Mouse (Mus musculus): ENCODE measurements around the gene Scarf1.

The Scarf1 gene

DNA sequence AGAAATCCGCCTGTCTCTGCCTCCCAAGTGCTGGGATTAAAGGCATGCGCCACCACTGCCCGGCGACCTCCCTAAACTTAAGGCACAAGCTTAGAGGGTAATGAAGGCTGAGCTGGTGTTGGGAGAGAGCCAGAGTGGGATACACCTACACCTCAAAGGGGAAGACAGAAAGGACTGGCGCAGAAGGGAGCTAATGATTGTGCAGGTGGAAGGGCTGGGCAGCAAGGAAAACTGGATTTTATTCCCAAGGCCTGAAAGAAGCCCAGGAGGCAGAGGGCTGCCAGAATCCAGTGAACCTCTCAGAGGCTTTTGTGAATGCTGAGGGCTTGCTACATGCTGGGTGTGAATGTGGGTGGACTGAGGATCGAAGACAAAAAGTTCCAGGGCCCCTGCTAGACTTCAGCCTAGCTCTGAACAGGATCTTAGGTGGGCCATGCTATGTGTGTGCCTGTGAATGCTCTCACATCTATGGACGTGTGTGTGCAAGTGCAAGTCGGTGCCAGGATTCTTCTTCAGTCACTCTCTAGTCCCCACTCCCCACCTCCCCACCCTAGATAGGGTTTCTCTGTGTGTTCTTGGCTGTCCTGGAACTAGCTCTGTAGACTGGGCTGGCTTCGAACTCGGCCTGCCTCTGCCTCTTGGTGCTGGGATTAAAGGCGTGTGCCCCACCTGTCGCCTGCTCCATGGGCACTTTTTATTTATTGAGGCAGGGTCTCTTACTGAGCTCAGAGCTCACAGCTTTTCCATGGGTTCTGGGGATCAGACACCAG is 23.1 kb downstream of the Scarf1 start:
- in situ Hi-C loops (cut with MboI, MseI), result no loop called here

DNA sequence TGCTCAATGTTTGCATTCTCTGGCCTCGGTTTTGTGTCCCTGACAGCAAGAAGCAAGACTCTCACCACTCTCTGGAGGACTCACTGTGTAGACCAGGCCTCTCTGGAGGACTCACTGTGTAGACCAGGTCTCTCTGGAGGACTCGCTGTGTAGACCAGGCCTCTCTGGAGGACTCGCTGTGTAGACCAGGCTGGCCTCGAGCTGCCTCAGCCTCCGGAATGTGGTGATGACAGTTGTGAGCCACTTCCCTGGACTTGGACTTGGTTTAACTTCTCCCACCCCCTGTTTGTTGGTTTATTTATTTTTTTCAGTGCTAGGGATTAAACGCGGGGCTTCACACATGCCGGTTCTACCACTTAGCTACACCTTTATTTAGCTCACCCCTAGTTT is 23.7 kb downstream of the Scarf1 start:
- in situ Hi-C loops (cut with MboI, MseI), result no loop called here

DNA sequence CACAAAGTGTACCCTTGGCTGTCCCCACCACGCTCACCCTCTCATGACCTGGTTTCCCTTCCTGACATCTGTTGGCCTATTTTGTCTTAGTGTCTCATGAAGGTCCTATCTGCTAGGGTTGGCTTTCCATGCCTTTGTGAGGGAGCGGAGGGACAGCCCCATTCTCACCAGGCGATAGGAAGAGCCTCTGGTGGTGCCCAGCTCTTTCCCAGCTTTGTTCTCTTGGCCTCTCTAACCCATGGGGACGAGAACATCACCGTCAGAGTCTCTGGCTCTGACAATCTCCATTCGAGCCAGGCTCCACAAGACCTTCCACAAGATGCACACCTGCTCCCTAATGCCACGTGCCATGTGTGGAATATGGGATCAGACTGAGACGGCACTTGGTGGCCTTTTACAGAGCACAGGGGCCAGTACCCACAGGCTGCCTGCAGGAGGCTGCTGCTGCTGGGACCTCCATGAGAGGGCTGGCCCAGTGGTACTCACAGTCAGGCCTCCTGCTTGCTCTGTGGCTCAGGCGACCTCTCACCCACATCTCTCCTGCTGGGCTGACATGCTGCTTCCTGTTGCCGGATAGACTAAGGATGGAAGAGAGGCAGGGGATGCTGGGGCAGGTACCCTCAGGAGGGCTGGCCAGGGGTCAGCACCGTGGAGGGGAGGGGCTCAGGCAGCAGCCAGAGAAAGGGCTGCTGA is 24.3 kb downstream of the Scarf1 start:
- in situ Hi-C loops (cut with MboI, MseI), result no loop called here

DNA sequence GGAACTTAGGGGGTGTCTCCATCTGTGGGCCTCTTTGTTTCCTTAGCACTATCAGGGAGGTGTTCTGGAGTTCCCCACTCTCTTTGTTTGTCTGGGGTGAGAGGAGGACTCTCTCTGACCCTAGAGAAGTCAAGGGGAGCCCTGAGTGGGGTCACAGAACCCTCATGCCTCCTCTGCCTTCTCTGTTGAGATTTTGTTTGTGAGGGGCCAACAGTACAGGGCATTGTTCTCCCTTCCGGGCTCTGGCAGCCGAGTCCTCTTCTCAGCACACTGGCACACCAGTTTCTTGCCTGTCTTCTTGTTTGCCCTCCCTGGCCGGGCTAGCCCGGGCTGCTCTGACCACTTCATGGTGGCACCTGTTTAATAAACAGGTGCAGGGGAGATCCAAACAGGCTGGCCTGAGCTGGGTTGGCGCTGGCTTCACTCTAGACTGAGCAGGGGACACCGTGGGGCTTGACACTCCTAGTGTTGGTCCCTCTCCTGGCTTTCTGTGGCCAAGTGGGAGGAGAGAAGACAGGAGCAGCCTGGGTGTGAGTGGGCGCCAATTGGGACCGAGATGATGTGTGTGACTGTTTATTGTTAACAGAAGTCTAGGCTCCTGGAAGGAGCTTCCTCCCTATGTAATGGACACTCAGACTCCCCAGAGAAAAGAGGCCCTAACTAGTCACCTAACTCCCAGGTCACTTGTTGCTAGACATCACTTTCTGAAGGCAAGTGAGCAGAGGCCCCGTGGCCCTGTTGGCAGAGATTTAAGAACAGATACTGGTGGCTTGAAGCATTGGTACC is 25.0 kb downstream of the Scarf1 start:
- in situ Hi-C loops (cut with MboI, MseI), result no loop called here

DNA sequence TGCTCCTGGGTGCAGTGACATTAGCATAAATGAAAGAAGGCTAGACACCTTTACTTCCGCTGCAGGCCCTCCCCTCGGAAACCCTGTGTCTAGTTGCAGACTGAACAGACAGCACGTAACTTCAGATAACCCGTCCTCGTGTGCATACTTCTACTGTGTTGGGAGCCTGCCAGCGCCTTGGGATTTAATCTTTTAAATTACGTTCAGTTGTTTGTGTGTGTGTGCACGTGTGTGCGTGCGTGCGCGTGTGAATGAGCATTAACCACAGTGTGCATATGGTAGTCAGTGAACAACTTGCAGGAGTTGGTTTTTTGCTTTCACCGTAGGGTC is 25.6 kb downstream of the Scarf1 start:
- in situ Hi-C loops (cut with MboI, MseI), result no loop called here

- in situ Hi-C loops (cut with MboI, MseI), result no loop called here
These were observed 26.9 kb downstream of the Scarf1 start for GRCm38 (mm10) chr11:75540209-75540608.

- in situ Hi-C loops (cut with MboI, MseI), result no loop called here
These were observed 27.6 kb downstream of the Scarf1 start for GRCm38 (mm10) chr11:75540710-75541581.

- in situ Hi-C loops (cut with MboI, MseI), result no loop called here
These were observed 31.4 kb downstream of the Scarf1 start for GRCm38 (mm10) chr11:75544713-75545112.

DNA sequence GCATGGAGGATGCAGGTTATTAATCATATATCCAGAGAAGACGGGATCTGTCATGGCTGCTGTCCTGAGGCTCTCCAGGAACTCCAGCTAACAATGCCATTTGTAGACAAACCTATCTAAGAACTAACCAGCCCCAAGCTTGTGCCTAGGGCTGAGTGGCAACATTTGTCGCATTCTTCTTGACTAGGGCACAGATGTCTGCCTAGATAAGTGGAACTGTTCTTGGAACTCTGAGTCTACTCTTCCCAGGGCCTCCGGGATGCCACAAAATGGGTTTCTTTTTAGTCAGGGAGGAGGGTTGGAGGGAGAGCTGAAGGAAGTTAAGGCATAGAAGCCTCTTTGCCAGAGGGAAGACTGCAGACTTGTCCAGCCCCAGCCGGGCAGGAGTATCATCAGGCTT is 32.7 kb downstream of the Scarf1 start:
- in situ Hi-C loops (cut with MboI, MseI), result no loop called here

DNA sequence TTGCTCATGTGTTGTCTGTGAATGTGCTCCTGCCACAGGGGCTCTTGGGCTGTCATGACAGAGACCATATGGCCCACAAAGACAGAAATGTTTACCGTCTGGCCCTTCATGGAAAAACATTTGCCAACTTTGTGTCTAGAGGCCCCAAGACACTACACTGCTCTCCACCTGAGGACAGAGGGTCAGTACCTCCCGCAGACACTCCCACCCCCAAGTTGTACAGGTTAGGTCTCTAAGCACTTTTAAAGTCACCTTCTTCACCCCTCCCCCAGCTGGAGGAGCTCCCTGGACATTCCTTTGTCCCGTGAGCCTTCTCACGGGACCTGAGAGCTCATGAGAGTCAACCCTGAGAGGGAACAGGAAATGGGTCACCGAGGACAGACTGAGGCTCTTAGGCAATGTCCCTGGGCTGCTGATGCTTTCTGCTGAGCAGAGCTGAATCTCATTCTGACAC is 36.3 kb downstream of the Scarf1 start:
- in situ Hi-C loops (cut with MboI, MseI), result loop anchor here in 1 of 2 experiments (10.0 to 25.0 kb wide), 2 partner anchors 365 to 938 kb away; no protein-coding TSS in a partner anchor

- in situ Hi-C loops (cut with MboI, MseI), result loop anchor here in 1 of 2 experiments (10.0 to 25.0 kb wide), 2 partner anchors 366 to 937 kb away; no protein-coding TSS in a partner anchor
These were observed 37.0 kb downstream of the Scarf1 start for GRCm38 (mm10) chr11:75550200-75550946.

GRCm38 (mm10) chr11:75551321-75551720 is 38.0 kb downstream of the Scarf1 start:
- in situ Hi-C loops (cut with MboI, MseI), result loop anchor here in 1 of 2 experiments (10.0 to 25.0 kb wide), 2 partner anchors 367 to 936 kb away; no protein-coding TSS in a partner anchor

DNA sequence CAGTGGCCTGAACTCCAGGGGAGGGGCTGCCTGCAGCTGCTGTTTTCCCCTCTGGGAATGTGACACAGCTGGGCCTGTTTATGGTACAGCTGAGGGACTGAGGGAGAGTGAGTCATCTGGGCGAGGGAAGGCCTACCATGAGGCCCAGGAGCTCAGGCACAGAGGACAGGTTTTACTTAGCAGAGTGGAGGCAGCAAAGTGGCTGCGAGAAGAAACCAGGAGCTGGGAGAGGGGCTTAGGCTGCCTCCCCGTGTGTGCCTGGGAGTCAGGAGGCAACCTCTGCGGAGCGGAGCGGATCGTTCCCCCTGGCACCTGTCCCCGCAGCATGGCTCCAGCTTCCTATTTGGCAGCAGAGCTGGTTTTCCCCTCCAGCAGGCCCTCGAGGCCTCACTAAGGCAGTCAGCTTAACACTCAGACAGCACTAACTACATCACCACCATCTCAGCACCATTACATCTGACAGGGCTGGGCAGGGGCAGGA is 38.7 kb downstream of the Scarf1 start:
- in situ Hi-C loops (cut with MboI, MseI), result loop anchor here in 1 of 2 experiments (10.0 to 25.0 kb wide), 2 partner anchors 367 to 935 kb away; no protein-coding TSS in a partner anchor

GRCm38 (mm10) chr11:75552906-75553482 is 39.7 kb downstream of the Scarf1 start:
- in situ Hi-C loops (cut with MboI, MseI), result loop anchor here in 1 of 2 experiments (10.0 to 25.0 kb wide), 2 partner anchors 368 to 934 kb away; no protein-coding TSS in a partner anchor

DNA sequence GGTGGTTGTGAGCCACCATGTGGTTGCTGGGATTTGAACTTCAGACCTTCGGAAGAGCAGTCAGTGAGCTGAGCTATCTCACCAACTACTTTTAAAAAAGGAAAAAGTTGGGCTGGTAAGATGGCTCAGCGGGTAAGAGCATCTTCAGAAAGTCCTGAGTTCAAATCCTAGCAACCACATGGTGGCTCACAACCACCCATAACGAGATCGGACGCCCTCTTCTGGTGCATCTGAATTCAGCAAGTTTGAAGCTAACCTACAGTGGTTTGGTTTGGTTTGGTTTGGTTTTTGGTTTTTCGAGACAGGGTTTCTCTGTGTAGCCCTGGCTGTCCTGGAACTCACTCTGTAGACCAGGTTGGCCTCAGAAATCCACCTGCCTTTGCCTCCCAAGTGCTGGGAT is 42.7 kb downstream of the Scarf1 start:
- in situ Hi-C loops (cut with MboI, MseI), result loop anchor here in 1 of 2 experiments (10.0 to 25.0 kb wide), 2 partner anchors 371 to 931 kb away; no protein-coding TSS in a partner anchor

- in situ Hi-C loops (cut with MboI, MseI), result loop anchor here in 1 of 2 experiments (10.0 to 25.0 kb wide), 2 partner anchors 372 to 930 kb away; no protein-coding TSS in a partner anchor
These were observed 43.8 kb downstream of the Scarf1 start for GRCm38 (mm10) chr11:75557142-75557541.

- in situ Hi-C loops (cut with MboI, MseI), result loop anchor here in 1 of 2 experiments (10.0 to 25.0 kb wide), 2 partner anchors 373 to 929 kb away; no protein-coding TSS in a partner anchor
These were observed 44.8 kb downstream of the Scarf1 start for GRCm38 (mm10) chr11:75558101-75558500.

DNA sequence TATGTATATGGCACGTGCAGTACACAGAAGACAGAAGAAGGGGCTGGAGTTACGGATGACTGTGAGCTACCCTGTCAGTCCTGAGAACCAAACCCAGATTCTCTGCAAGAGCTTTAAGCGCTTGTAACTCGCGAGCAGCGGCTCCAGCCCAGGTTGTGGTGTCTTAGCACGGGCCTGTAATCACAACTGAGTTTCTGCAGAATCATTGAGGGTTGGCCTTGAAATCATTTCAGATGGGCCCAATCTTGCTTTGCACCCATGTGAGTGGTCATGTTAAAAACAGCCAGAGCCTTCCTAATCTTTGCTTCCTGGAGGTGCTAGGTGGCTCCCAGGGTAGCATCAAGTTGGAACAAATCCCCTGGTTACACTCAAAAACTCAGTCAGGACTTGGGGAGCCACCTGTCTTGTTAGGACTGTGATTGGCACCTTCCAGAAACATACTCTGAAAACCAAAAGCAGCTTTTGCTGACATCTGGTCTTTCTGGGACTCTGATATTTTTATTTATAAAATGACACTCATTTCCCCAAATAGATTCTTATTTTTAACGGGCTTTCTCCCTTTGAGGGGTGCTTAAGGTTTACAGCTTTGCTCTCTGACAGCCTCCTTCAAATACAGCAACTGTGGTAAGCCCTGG is 46.6 kb downstream of the Scarf1 start:
- in situ Hi-C loops (cut with MboI, MseI), result loop anchor here in 1 of 2 experiments (10.0 to 25.0 kb wide), 2 partner anchors 375 to 927 kb away; no protein-coding TSS in a partner anchor

Measured in T-helper 17 cell (primary cell).